Mouse (Mus musculus) forebrain, embryonic 11.5 days (tissue): ENCODE data around the gene Fscn3. TPM values are rescaled to one million over a fixed set of nuclear protein-coding genes. Genes with fewer than 3 reads are reported as not detected.

ENCODE experiments used
- ATAC-seq: fragments of 200-750 bp; cut with Nextera tagmentation; replicated peaks from 2 replicates; pipeline ENCODE4 v1.8.0; 2017; ENCODE audit warnings: moderate TSS enrichment; ENCODE audit not compliant: low FRiP score
- DNase-seq: peaks from one replicate; pipeline ENCODE4 v3.0.0-alpha.2; 2017; ENCODE audit warnings: low spot score
- H3K27ac ChIP-seq: fragments of 300-500 bp; sonication (generic); 2 replicates; pipeline ENCODE4 v1.5.1; 2014; ENCODE audit warnings: low read depth, low read length
- H3K27me3 ChIP-seq: fragments of 300-500 bp; sonication (generic); 2 replicates; pipeline ENCODE4 v1.6.1; 2014; ENCODE audit warnings: mild to moderate bottlenecking, low read length, mixed read lengths; ENCODE audit not compliant: control insufficient read depth, insufficient read depth
- H3K36me3 ChIP-seq: fragments of 300-500 bp; sonication (generic); 2 replicates; pipeline ENCODE4 v1.6.1; 2014; ENCODE audit warnings: mild to moderate bottlenecking, low read length, moderate library complexity, mixed read lengths; ENCODE audit not compliant: control insufficient read depth, insufficient read depth
- H3K4me1 ChIP-seq: fragments of 300-500 bp; sonication (generic); replicated peaks from 2 replicates; pipeline ENCODE4 v1.6.1; 2014; ENCODE audit warnings: low read length, mixed read lengths; ENCODE audit not compliant: control insufficient read depth, insufficient read depth
- H3K4me2 ChIP-seq: fragments of 300-500 bp; sonication (generic); 2 replicates; pipeline ENCODE4 v1.6.1; 2014; ENCODE audit warnings: low read depth, mild to moderate bottlenecking, low read length, moderate library complexity, mixed read lengths; ENCODE audit not compliant: severe bottlenecking
- H3K4me3 ChIP-seq: fragments of 300-500 bp; sonication (generic); 2 replicates; pipeline ENCODE4 v1.5.1; 2014; ENCODE audit warnings: low read depth, low read length
- H3K9ac ChIP-seq: fragments of 300-500 bp; sonication (generic); 2 replicates; pipeline ENCODE4 v1.6.1; 2014; ENCODE audit warnings: low read length
- H3K9me3 ChIP-seq: fragments of 300-500 bp; sonication (generic); 2 replicates; pipeline ENCODE4 v1.6.1; 2016; ENCODE audit warnings: low read length, mixed read lengths; ENCODE audit not compliant: control insufficient read depth
- WGBS: fragments of 180-500 bp; shearing (Covaris S2); extraction: QIAGEN DNeasy Blood & Tissue Kit; methylation state at CpG from one replicate; pipeline ENCODE4 v1.1.7; 2014; 5-methylcytosine and 5-hydroxymethylcytosine counted together
- polyA plus RNA-seq: library from polyadenylated mRNA; unstranded; fragments of >200 nt; fragmentation: Nextera tagmentation; extraction: Ambion mirVana; gene quantifications from 2 replicates; pipeline ENCODE4 v1.2.1, GENCODE M21; 2014

The Fscn3 gene
- polyA plus RNA-seq, 1 experiment from 2014 or later, result not detected

GRCm38 (mm10) chr6:28486905-28487304 lies 59.3 kb downstream of the Fscn3 start:
- no peak overlapping the region for H3K9ac ChIP-seq
- H3K4me3 ChIP-seq, result no peak overlapping the region
- H3K27me3 ChIP-seq, result no peaks in the 10 kb centered on the region
- ATAC-seq (no peak), DNase-seq (no peak)
- H3K4me1 ChIP-seq, result no peaks in the 10 kb centered on the region
- no peak overlapping the region for H3K27ac ChIP-seq
- 96% methylated on average over 7 of the region's 7 CpGs for WGBS
- H3K9me3 ChIP-seq, result no peaks in the 10 kb centered on the region
- H3K4me2 ChIP-seq, result no peak overlapping the region
- no peaks in the 10 kb centered on the region; the same call in 1 of the 2 replicates for H3K36me3 ChIP-seq

Other genes with a start within 250 kb of the Fscn3 start
- gene Zfp800, start 29.8 kb upstream of the Fscn3 start, polyA plus RNA-seq, result 23.9 and 26.0 TPM in 2 replicates
- gene Arf5, start 4.2 kb upstream of the Fscn3 start, polyA plus RNA-seq, result 301 and 329 TPM in 2 replicates
- 9.3 and 10.4 TPM in 2 replicates for gene Gcc1, start 601 bp downstream of the Fscn3 start, polyA plus RNA-seq
- gene Pax4, start 21.6 kb downstream of the Fscn3 start, polyA plus RNA-seq, result not detected in 2 replicates
- 104 and 105 TPM in 2 replicates for gene Snd1, start 47.4 kb downstream of the Fscn3 start, polyA plus RNA-seq